Mouse (Mus musculus): ENCODE measurements at regions not wholly inside any gene's neighbourhood (a gene's known extent, or its start where the extent isn't known, plus 50 kb on each side); places are given as distances from the start of the nearest gene placed in this dataset.

- no peak for DNase-seq (ENCODE audit: low read depth, low spot score)
Measured at GRCm38 (mm10) chr1:186505051-186505711, 200.6 kb downstream of the Tgfb2 start.

GRCm38 (mm10) chr1:186501726-186502125 lies 204.1 kb downstream of the Tgfb2 start:
- no peak for DNase-seq (ENCODE audit: low read depth, low spot score)

- no peak for DNase-seq (ENCODE audit: low read depth, low spot score)
Measured at GRCm38 (mm10) chr1:186497872-186498271, 207.9 kb downstream of the Tgfb2 start.

- no peak for DNase-seq (ENCODE audit: low read depth, low spot score)
Measured at GRCm38 (mm10) chr1:186497333-186497732, 208.5 kb downstream of the Tgfb2 start.

GRCm38 (mm10) chr1:186494411-186494783 lies 211.4 kb downstream of the Tgfb2 start:
- DNase-seq (ENCODE audit: low read depth, low spot score) = no peak

GRCm38 (mm10) chr1:186493664-186494410 lies 212.0 kb downstream of the Tgfb2 start:
- DNase-seq (ENCODE audit: low read depth, low spot score) = no peak

- no peak for DNase-seq (ENCODE audit: low read depth, low spot score)
Measured at GRCm38 (mm10) chr1:186482177-186482576, 223.6 kb downstream of the Tgfb2 start.

GRCm38 (mm10) chr1:186480019-186480418 lies 225.8 kb downstream of the Tgfb2 start:
- no peak for DNase-seq (ENCODE audit: low read depth, low spot score)

GRCm38 (mm10) chr1:186478428-186479238 lies 227.2 kb downstream of the Tgfb2 start:
- no peak for DNase-seq (ENCODE audit: low read depth, low spot score)

- peak; percentile 9 for DNase-seq (ENCODE audit: low read depth, low spot score)
Measured at GRCm38 (mm10) chr1:186474844-186475243, 230.9 kb downstream of the Tgfb2 start.

- no peak for DNase-seq (ENCODE audit: low read depth, low spot score)
Measured at GRCm38 (mm10) chr1:186474385-186474784, 231.4 kb downstream of the Tgfb2 start.

GRCm38 (mm10) chr1:186472955-186473354 lies 232.8 kb downstream of the Tgfb2 start:
- no peak for DNase-seq (ENCODE audit: low read depth, low spot score)

GRCm38 (mm10) chr1:186465526-186465925 lies 240.3 kb downstream of the Tgfb2 start:
- DNase-seq (ENCODE audit: low read depth, low spot score) = no peak

- DNase-seq (ENCODE audit: low read depth, low spot score) = no peak
Measured at GRCm38 (mm10) chr1:186460742-186461141, 245.0 kb downstream of the Tgfb2 start.

- no peak for DNase-seq (ENCODE audit: low read depth, low spot score)
Measured at GRCm38 (mm10) chr1:186458099-186458637, 247.6 kb downstream of the Tgfb2 start.

- no peak for DNase-seq (ENCODE audit: low read depth, low spot score)
Measured at GRCm38 (mm10) chr1:186457098-186457497, 248.7 kb downstream of the Tgfb2 start.

GRCm38 (mm10) chr1:186456131-186456530 lies 249.7 kb downstream of the Tgfb2 start:
- DNase-seq (ENCODE audit: low read depth, low spot score) = no peak

GRCm38 (mm10) chr1:186455177-186455660 lies 250.6 kb downstream of the Tgfb2 start:
- no peak for DNase-seq (ENCODE audit: low read depth, low spot score)

- DNase-seq (ENCODE audit: low read depth, low spot score) = no peak
Measured at GRCm38 (mm10) chr1:186454393-186455085, 251.2 kb downstream of the Tgfb2 start.

GRCm38 (mm10) chr1:186448841-186449650 lies 256.7 kb downstream of the Tgfb2 start:
- DNase-seq (ENCODE audit: low read depth, low spot score) = no peak
